Mouse (Mus musculus) hindbrain, embryonic 15.5 days (tissue): ENCODE results near the gene Cox14. TPM values are rescaled to one million over a fixed set of nuclear protein-coding genes. Genes with fewer than 3 reads are reported as not detected.
"Not testable (repeated sequence)": the region's sequence is repeated elsewhere in the genome, so short reads cannot be mapped to it uniquely, and the experiment has no call there.

Source experiments
- ATAC-seq: fragments of 200-750 bp; cut with Nextera tagmentation; 2 replicates; pipeline ENCODE4 v1.8.0; 2017; ENCODE audit warnings: low read depth, moderate number of reproducible peaks, moderate TSS enrichment; ENCODE audit not compliant: low FRiP score
- H3K27ac ChIP-seq: fragments of 300-500 bp; sonication (generic); replicated peaks from 2 replicates; pipeline ENCODE4 v1.5.1; 2015; ENCODE audit warnings: mild to moderate bottlenecking, inconsistent platforms
- H3K27me3 ChIP-seq: fragments of 300-500 bp; sonication (generic); 2 replicates; pipeline ENCODE4 v1.6.1; 2015; ENCODE audit warnings: control low read depth, inconsistent platforms
- H3K36me3 ChIP-seq: fragments of 300-500 bp; sonication (generic); 2 replicates; pipeline ENCODE4 v1.6.1; 2015; ENCODE audit warnings: control low read depth, inconsistent platforms
- H3K4me1 ChIP-seq: fragments of 300-500 bp; sonication (generic); replicated peaks from 2 replicates; pipeline ENCODE4 v1.6.1; 2015; ENCODE audit warnings: control low read depth, inconsistent platforms
- H3K4me2 ChIP-seq: fragments of 300-500 bp; sonication (generic); 2 replicates; pipeline ENCODE4 v1.6.1; 2015; ENCODE audit warnings: moderate library complexity, mild to moderate bottlenecking, inconsistent platforms
- H3K4me3 ChIP-seq: fragments of 300-500 bp; sonication (generic); 2 replicates; pipeline ENCODE4 v1.5.1; 2015; ENCODE audit warnings: mild to moderate bottlenecking, inconsistent platforms
- H3K9ac ChIP-seq: fragments of 300-500 bp; sonication (generic); 2 replicates; pipeline ENCODE4 v1.6.1; 2015; ENCODE audit warnings: inconsistent platforms
- H3K9me3 ChIP-seq: fragments of 300-500 bp; sonication (generic); 2 replicates; pipeline ENCODE4 v1.6.1; 2016; ENCODE audit warnings: control low read depth, inconsistent platforms
- WGBS: fragments of 180-500 bp; shearing (Covaris S2); methylation state at CpG from one replicate; pipeline ENCODE4 v1.1.7; 2015; 5-methylcytosine and 5-hydroxymethylcytosine counted together
- polyA plus RNA-seq: library from polyadenylated mRNA; unstranded; fragments of >200 nt; fragmentation: Nextera tagmentation; extraction: Ambion mirVana; gene quantifications from 2 replicates; pipeline ENCODE4 v1.2.1, GENCODE M21; 2015

Cox14 gene
- polyA plus RNA-seq, 1 experiment from 2014 or later = 171 TPM

DNA sequence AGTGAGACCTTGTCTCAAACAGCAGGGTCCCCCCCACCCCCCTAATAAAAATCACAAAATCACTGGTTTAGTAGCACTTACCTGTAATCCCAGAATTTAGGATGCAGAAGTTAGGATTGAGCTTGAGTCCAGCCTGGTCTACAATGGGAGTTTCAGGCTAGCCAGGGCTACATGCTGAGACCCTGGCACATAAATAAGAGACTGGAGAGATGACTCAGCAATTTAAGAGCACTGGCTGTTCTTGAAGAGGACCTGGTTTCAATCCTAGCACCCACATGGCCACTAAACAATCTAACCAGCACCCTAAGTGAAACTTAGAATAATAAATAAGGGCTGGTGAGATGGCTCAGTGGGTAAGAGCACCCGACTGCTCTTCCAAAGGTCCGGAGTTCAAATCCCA, 5.7 kb downstream of the Cox14 start:
- Histone ChIP-seq H3K4me2 (no peak overlapping the region), H3K36me3 (peaks cover 46% of the 10 kb centered on the region), H3K4me3 (no peak overlapping the region), H3K27ac (no peak overlapping the region), H3K4me1 (peaks cover 6% of the 10 kb centered on the region), H3K9ac (no peak overlapping the region), H3K27me3 (no peaks in the 10 kb centered on the region), H3K9me3 (no peaks in the 10 kb centered on the region)
- no peak for ATAC-seq
- WGBS = 100% methylated on average over 2 of the region's 2 CpGs

DNA sequence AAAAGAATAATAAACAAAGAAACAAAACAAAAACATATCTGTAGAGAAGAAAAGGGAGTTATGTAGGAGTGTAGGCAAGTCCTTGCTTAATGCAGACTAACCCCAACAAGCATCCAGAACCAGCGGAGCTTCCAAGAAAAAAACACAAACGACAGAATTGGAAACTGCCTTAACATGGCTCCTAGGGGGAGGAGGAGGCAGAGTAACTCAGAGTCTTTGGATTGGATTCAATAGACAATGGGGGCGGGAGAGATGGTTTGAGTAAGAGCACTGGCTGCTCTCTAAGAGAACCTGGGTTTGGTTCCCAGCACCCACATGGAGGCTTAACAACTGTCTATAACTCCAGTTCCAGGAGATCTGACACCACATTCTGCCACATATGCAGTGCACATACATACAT, 6.3 kb downstream of the Cox14 start:
- ATAC-seq = no peak
- no peak overlapping the region for H3K9ac ChIP-seq

DNA sequence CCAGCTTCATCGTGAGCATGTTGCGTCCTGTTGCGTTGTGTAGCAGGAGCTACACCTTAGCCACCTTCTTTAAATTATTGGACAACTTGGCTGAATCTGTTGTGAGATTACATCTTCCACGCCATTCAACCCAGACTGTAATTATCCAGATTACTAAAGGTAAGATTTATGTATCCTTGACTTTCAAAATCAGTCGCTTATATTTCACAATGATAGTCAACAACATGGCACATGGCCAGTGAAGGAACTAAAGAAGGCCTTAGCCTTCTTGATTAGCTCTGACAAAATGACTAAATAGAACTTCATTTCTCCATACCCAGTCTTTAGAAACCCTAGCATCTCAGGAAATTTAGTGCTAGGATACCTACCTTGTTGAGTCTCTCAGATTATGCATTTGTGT, 7.8 kb downstream of the Cox14 start:
- WGBS = 96% methylated on average over 5 of the region's 5 CpGs
- Histone ChIP-seq H3K36me3 (peaks cover 56% of the 10 kb centered on the region), H3K27ac (no peak overlapping the region), H3K4me1 (no peaks in the 10 kb centered on the region), H3K9me3 (no peaks in the 10 kb centered on the region), H3K9ac (no peak overlapping the region), H3K4me3 (no peak overlapping the region), H3K4me2 (no peak overlapping the region), H3K27me3 (no peaks in the 10 kb centered on the region)
- no peak for ATAC-seq

More for the DNA sequence above, 6.3 kb downstream of the Cox14 start:
- H3K9me3 ChIP-seq = no peaks in the 10 kb centered on the region
- peaks cover 1% of the 10 kb centered on the region for H3K4me1 ChIP-seq
- peaks cover 50% of the 10 kb centered on the region for H3K36me3 ChIP-seq
- no peak overlapping the region for H3K27ac ChIP-seq
- WGBS = 97% methylated on average over 3 of the region's 3 CpGs
- no peaks in the 10 kb centered on the region for H3K27me3 ChIP-seq
- no peak overlapping the region for H3K4me3 ChIP-seq
- no peak overlapping the region for H3K4me2 ChIP-seq

DNA sequence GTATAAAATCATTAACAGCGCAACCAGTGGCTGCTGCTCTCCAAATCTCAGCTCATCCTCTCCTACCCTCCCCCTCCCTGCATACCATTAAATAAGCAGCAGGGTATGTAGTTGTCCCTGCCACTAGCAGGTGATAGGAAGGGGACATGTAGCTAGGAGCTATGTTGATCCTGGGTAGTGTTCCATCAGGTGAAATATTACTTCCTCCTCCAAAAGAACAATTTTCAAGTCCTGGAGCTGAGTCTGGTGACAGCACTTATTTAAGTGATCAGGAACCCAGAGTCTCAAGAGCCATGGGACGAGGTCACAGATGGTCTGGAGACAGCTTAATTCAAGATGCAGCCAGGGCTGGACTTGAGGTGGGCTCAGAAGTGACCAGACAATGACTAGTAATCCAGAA, 10.2 kb downstream of the Cox14 start:
- H3K4me1 ChIP-seq = no peaks in the 10 kb centered on the region
- no peak overlapping the region for H3K9ac ChIP-seq
- no peaks in the 10 kb centered on the region for H3K9me3 ChIP-seq
- no peak overlapping the region for H3K4me2 ChIP-seq
- no peak overlapping the region for H3K4me3 ChIP-seq
- H3K27ac ChIP-seq = no peak overlapping the region
- ATAC-seq = no peak
- H3K27me3 ChIP-seq = no peaks in the 10 kb centered on the region
- H3K36me3 ChIP-seq = peaks cover 67% of the 10 kb centered on the region
- 98% methylated on average over 2 of the region's 2 CpGs for WGBS

GRCm38 (mm10) chr15:99736675-99737074, 11.3 kb downstream of the Cox14 start:
- no peak overlapping the region for H3K4me3 ChIP-seq
- no peaks in the 10 kb centered on the region for H3K4me1 ChIP-seq
- H3K9ac ChIP-seq = no peak overlapping the region
- no peak overlapping the region for H3K27ac ChIP-seq
- H3K9me3 ChIP-seq = no peaks in the 10 kb centered on the region
- WGBS = 94% methylated on average over 11 of the region's 11 CpGs
- H3K4me2 ChIP-seq = no peak overlapping the region
- H3K36me3 ChIP-seq = peaks cover 67% of the 10 kb centered on the region
- H3K27me3 ChIP-seq = no peaks in the 10 kb centered on the region
- ATAC-seq = no peak

DNA sequence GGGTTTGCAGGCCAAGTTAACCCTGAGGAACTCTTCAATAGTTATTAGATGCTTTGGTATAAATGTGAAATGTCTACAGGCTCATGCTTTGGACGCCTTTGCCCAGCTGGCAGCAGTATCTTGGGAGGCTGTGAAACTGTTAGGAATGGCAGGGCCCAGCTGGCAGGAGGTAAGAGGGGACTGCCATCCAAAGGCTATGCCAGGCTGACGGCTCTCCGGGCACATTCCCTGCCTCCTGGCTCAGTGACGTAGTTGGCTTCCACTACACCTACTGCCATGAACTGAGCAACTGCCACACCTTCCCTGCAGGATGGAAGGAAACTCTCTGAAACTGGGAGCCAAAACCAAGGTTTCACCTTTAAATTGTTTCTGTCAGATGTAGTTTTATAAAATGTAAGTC, 14.8 kb downstream of the Cox14 start:
- H3K9me3 ChIP-seq = no peaks in the 10 kb centered on the region
- ATAC-seq = no peak
- H3K9ac ChIP-seq = no peak overlapping the region
- H3K27ac ChIP-seq = no peak overlapping the region
- H3K4me3 ChIP-seq = no peak overlapping the region
- peaks cover 69% of the 10 kb centered on the region for H3K36me3 ChIP-seq
- H3K4me2 ChIP-seq = no peak overlapping the region
- no peaks in the 10 kb centered on the region for H3K4me1 ChIP-seq
- H3K27me3 ChIP-seq = no peaks in the 10 kb centered on the region
- 93% methylated on average over 4 of the region's 4 CpGs for WGBS

DNA sequence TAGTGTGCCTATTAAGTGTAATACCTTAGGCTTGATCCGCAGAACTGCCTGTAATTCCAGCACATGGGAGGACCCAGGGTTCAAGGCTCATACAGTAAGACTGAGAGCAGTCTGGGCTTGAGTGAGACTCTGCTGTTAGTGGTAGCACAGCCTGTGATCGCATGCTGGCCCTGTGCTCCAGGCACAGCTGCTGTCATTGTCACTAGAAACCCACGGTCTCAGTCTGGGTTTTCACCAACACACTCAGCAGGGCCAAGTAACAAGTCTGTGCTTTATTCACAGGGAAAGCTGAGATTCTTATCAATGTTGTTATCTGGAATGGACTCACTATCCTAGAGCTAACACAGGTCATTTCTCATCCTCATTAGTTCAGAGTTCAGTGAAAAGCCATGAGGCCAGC, 28.8 kb downstream of the Cox14 start:
- Histone ChIP-seq H3K4me2 (no peak overlapping the region), H3K4me1 (0 out of 2 replicates have a peak, but pooled peaks cover 6% of the 10 kb centered on the region), H3K9me3 (no peaks in the 10 kb centered on the region), H3K4me3 (no peak overlapping the region), H3K36me3 (0 out of 2 replicates have a peak, but pooled peaks cover 2% of the 10 kb centered on the region), H3K27ac (no peak overlapping the region), H3K9ac (no peak overlapping the region), H3K27me3 (no peaks in the 10 kb centered on the region)
- WGBS = 75% methylated on average over 3 of the region's 3 CpGs
- no peak for ATAC-seq

- Histone ChIP-seq H3K4me1 (peaks cover 16% of the 10 kb centered on the region), H3K9me3 (no peaks in the 10 kb centered on the region), H3K9ac (no peak overlapping the region), H3K4me2 (no peak overlapping the region), H3K36me3 (peaks cover 5% of the 10 kb centered on the region), H3K27me3 (no peaks in the 10 kb centered on the region), H3K27ac (no peak overlapping the region), H3K4me3 (no peak overlapping the region)
- 79% methylated on average over 4 of the region's 4 CpGs for WGBS
- no peak for ATAC-seq
Measured at GRCm38 (mm10) chr15:99767467-99767866, 42.0 kb downstream of the Cox14 start.

DNA sequence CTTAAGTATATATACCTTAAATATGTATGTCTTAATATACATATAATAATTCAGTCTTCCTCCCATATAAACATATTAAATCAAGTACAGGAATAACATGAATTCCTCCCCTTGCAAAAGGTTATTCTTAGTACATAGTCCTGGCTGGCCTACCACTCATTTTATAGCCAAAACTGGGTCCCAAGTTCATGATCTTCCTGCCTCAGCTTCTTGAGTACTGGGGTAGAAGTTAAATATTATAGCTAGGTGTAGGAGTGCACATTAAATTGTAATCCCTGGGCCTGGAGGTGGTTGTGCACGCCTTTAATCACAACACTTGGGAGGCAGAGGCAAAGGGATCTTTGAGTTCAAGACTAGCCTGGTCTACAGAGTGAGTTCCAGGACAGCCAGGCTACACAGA, 43.3 kb downstream of the Cox14 start:
- Histone ChIP-seq H3K4me3 (no peak overlapping the region), H3K9me3 (no peaks in the 10 kb centered on the region), H3K4me1 (peaks cover 19% of the 10 kb centered on the region), H3K27me3 (no peaks in the 10 kb centered on the region), H3K4me2 (no peak overlapping the region), H3K9ac (no peak overlapping the region), H3K36me3 (peaks cover 5% of the 10 kb centered on the region), H3K27ac (no peak overlapping the region)
- 100% methylated on average over 1 of the region's 1 CpGs for WGBS
- no peak for ATAC-seq

GRCm38 (mm10) chr15:99771004-99771500, 45.6 kb downstream of the Cox14 start:
- no peak for ATAC-seq
- Histone ChIP-seq H3K9me3 (no peaks in the 10 kb centered on the region), H3K27me3 (no peaks in the 10 kb centered on the region), H3K4me1 (peaks cover 19% of the 10 kb centered on the region), H3K27ac (peak overlapping the region; percentile 97), H3K9ac (peak overlapping the region; percentile 86), H3K36me3 (no peaks in the 10 kb centered on the region), H3K4me2 (peak overlapping the region; percentile 63), H3K4me3 (peak overlapping the region; percentile 94)
- WGBS = 34% methylated on average over 5 of the region's 5 CpGs

DNA sequence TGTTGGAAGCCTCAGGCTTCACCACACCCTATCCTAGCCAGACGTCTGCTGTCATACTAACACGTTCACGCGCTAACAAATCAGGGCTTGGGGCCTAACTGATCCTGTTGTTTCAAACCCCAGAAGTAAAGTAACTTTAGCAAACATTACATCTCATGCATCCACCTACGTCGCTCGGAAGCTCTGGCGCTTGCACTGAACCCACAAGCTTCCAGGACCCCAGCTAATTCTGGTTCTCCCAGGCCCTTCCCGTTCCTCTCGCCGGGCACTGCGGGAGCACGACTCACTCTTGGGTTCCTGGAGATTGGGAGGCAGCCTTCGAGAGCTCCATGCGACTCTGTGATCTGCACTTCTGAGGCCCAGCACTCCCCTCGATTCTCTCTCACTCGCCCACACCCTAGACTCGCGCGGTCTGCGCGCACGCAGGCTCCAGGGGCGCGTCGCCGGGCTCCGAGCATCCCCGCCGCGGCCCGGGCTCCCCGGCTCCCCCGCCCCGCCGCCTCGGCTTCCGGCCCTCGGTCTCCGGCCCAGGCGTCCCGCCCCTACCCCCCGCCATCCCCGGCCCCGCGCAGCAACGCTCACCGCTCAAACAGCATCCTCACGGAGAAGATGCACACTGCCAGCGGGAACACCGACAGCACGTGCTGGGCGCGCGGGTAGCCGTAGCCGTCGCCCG, 46.3 kb downstream of the Cox14 start:
- H3K27me3 ChIP-seq = no peaks in the 10 kb centered on the region
- peak overlapping the region; percentile 94 for H3K4me3 ChIP-seq
- H3K36me3 ChIP-seq = no peaks in the 10 kb centered on the region
- ATAC-seq = peak; percentile 86
- no peaks in the 10 kb centered on the region for H3K9me3 ChIP-seq
- under 1% methylated on average over 54 of the region's 59 CpGs for WGBS
- peak overlapping the region; percentile 86 for H3K9ac ChIP-seq
- peak overlapping the region; percentile 97 for H3K27ac ChIP-seq
- peaks cover 19% of the 10 kb centered on the region for H3K4me1 ChIP-seq
- peak overlapping the region; percentile 63 for H3K4me2 ChIP-seq

DNA sequence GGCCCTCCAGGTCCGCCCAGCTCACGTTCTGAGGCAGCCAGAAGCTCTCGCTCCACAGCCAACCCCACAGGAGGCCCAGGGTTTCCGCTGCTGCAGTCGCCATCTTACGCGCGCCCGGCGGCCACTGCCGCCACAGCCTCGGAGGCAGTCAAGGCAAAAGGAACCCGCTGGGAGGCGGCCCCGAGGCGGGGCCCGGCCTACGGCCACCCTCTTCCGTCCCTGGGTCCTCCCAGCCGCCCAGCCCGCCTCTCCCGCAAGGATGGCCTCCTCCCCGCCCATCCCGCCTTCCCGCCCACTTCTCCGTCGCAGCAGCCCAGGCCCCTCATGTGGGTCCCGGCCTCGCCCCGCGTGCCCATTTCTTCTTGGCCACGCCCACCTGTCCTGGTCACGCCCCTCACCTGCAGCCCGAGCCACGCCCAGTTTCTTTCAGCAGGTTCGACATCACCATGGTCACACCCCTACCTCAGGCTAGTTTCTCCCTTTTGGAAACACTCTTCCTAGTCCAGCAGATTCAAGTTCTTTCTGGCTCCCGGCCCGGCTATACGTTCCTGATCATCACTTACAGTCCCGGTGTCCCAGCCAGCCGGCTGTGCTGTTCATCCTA, 47.0 kb downstream of the Cox14 start:
- Histone ChIP-seq H3K9ac (peak overlapping the region; percentile 86), H3K36me3 (no peaks in the 10 kb centered on the region), H3K4me1 (peaks cover 19% of the 10 kb centered on the region), H3K4me3 (peak overlapping the region; percentile 94), H3K9me3 (no peaks in the 10 kb centered on the region), H3K4me2 (peak overlapping the region; percentile 63), H3K27me3 (no peaks in the 10 kb centered on the region), H3K27ac (peak overlapping the region; percentile 97)
- WGBS = 0% methylated on average over 37 of the region's 41 CpGs
- ATAC-seq = peak; percentile 94

DNA sequence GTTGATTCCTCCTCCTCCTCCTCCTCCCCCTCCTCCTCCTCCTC, 47.3 kb downstream of the Cox14 start, which contains the start of gene Cers5:
Gene Cers5 (minus strand): TSS at position 5 of the 44 bp plus-strand sequence.
- H3K9me3 ChIP-seq, H3K36me3 ChIP-seq, ATAC-seq, H3K27me3 ChIP-seq: not testable (repeated sequence)
- H3K4me1 ChIP-seq = peaks cover 19% of the 10 kb centered on the region
- peak within 1 kb of the TSS; percentile 97 for H3K27ac ChIP-seq
- peak within 1 kb of the TSS; percentile 86 for H3K9ac ChIP-seq
- peak within 1 kb of the TSS; percentile 63 for H3K4me2 ChIP-seq
- peak within 1 kb of the TSS; percentile 94 for H3K4me3 ChIP-seq
